Mouse (Mus musculus): ENCODE data around the gene Sgpp2.

Sgpp2 gene

DNA sequence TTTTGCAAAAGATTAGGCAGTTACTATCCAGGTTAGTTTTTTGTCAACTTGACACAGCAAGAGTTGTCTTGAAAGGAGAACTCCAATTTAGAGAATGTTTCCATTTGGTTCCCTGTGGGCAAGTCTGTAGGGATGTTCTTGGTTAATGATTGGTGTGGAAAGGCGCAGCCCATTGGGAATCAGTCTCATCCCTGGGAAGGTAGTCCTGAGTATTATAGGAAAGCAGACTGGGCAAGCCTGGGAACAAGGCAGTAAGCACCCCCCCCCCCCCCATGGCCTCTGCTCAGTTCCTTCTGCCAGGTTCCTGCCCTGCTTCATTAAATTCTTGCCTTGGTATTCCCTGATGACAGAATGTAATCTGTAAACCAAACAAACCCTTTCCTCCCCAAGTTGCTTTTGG, 19.7 kb downstream of the Sgpp2 start:
- POLR2A ChIA-PET, result no interaction called here
- CTCF ChIA-PET, result no interaction called here

- POLR2A ChIA-PET, result no interaction called here
Measured at GRCm38 (mm10) chr1:78330620-78331158, 20.5 kb downstream of the Sgpp2 start.

GRCm38 (mm10) chr1:78337726-78338125, 27.6 kb downstream of the Sgpp2 start:
- ChIA-PET POLR2A (no interaction called here), CTCF (no interaction called here)

More at GRCm38 (mm10) chr1:78330620-78331158, 20.5 kb downstream of the Sgpp2 start:
- CTCF ChIA-PET, result no interaction called here

DNA sequence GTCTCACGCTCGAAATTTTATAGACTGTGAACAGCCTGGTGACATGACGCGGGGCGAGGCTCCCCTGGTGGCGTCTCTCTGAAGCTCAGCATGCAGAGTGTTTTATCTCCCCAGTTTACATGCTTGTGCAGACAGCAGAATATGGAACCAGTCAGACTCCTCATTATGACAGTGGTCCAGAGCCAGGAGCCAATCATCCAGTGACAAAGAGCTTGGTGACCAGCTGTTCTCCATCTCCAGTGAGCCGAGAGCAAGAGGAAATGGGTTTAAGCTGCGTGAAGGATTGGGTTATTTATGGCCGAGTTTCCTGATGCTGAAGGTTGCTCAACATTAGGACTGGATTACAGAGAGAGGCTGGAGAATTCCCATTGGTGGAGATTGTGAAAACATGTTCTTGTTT, 28.1 kb downstream of the Sgpp2 start:
- ChIA-PET POLR2A (no interaction called here), CTCF (no interaction called here)

- POLR2A ChIA-PET, result no interaction called here
- CTCF ChIA-PET, result no interaction called here
Measured at GRCm38 (mm10) chr1:78339941-78340340, 29.8 kb downstream of the Sgpp2 start.

- ChIA-PET CTCF (no interaction called here), POLR2A (no interaction called here)
Measured at GRCm38 (mm10) chr1:78340584-78340983, 30.4 kb downstream of the Sgpp2 start.

- ChIA-PET CTCF (no interaction called here), POLR2A (no interaction called here)
Measured at GRCm38 (mm10) chr1:78347317-78347806, 37.2 kb downstream of the Sgpp2 start.

- CTCF ChIA-PET, result no interaction called here
- POLR2A ChIA-PET, result no interaction called here
Measured at GRCm38 (mm10) chr1:78349219-78349618, 39.1 kb downstream of the Sgpp2 start.

DNA sequence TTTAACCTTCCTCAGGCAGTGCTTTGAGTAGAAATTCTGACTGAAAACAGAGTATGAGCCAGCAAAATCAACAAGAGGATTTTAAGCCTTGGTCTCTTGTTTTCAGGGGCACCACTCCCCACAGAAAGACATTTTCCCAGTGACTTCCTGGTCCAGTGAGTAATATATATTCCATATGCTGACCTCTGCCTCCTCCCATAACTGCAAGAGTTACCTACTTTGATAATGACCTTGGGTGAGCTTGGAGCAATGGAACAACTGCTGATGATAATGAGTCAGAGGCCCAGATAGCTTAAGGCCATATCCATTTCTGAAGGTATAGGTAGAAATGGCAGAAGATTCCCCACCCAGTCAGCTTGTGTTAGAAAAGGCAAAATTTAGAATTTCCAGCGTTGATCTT, 43.1 kb downstream of the Sgpp2 start:
- POLR2A ChIA-PET, result no interaction called here

DNA sequence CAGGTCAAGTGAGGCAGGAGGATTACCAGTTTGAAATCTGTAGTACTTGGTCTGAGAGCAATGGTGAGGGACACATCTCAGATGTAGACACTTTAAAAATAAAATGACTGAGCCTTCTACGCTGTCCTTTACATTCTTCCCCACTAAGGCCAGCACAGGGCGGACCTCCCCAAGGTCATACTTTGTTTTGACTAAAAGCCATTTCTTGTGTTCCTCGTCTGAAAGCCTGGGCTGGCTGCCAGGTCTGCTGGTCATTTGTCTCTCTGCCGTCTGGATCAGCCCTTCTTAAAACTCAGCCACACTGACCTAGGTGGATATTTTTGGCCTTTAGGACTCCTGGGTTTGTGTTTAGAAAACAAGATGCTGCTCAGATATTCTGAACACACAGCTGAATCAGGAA, 45.0 kb downstream of the Sgpp2 start:
- ChIA-PET POLR2A (no interaction called here), CTCF (no interaction called here)

More for the DNA sequence above, 43.1 kb downstream of the Sgpp2 start:
- CTCF ChIA-PET, result no interaction called here

- ChIA-PET POLR2A (no interaction called here), CTCF (no interaction called here)
Measured at GRCm38 (mm10) chr1:78357415-78357814, 47.3 kb downstream of the Sgpp2 start.

DNA sequence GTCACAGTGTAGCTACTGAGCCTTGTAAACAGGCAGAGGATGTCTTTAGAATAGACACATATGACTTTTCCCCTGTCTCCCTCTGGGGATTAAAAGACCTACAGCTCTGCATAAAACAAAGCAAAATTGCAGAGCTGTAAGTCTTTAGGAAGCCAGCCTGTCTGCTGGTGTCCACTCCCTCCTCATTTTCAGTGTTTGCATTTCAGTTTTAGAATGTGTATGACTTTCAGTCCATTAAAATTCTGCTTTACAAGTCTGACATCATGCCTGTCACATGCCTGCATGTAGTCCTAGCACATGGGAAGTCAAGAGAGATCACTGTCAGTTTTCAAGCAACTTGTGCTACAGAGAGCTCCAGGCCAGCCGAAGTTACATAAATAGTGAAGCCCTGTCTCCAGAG, 47.7 kb downstream of the Sgpp2 start:
- POLR2A ChIA-PET, result no interaction called here
- CTCF ChIA-PET, result no interaction called here

- ChIA-PET CTCF (no interaction called here), POLR2A (no interaction called here)
Measured at GRCm38 (mm10) chr1:78363965-78364889, 54.1 kb downstream of the Sgpp2 start.

- CTCF ChIA-PET, result no interaction called here
- POLR2A ChIA-PET, result no interaction called here
Measured at GRCm38 (mm10) chr1:78367806-78368205, 57.7 kb downstream of the Sgpp2 start.

GRCm38 (mm10) chr1:78370121-78370520, 60.0 kb downstream of the Sgpp2 start:
- POLR2A ChIA-PET, result no interaction called here

GRCm38 (mm10) chr1:78371569-78372236, 61.6 kb downstream of the Sgpp2 start:
- POLR2A ChIA-PET, result no interaction called here
- CTCF ChIA-PET, result no interaction called here

More at GRCm38 (mm10) chr1:78370121-78370520, 60.0 kb downstream of the Sgpp2 start:
- CTCF ChIA-PET, result interaction anchor here in 1 of 4 experiments (0.6 kb wide), 1 partner anchor 54 kb away, joined by 11 read pairs; no protein-coding TSS in a partner anchor

- ChIA-PET CTCF (no interaction called here), POLR2A (no interaction called here)
Measured at GRCm38 (mm10) chr1:78372316-78372715, 62.2 kb downstream of the Sgpp2 start.

GRCm38 (mm10) chr1:78373836-78374235, 63.7 kb downstream of the Sgpp2 start:
- CTCF ChIA-PET, result no interaction called here
- POLR2A ChIA-PET, result no interaction called here

- CTCF ChIA-PET, result no interaction called here
- POLR2A ChIA-PET, result interaction anchor here in 1 of 4 experiments (0.5 kb wide), 1 partner anchor 12 kb away, joined by 4 read pairs; no protein-coding TSS in a partner anchor
Measured at GRCm38 (mm10) chr1:78375058-78375457, 64.9 kb downstream of the Sgpp2 start.

- POLR2A ChIA-PET, result interaction anchor here in 1 of 4 experiments (0.5 kb wide), 1 partner anchor 433 kb away, joined by 3 read pairs; no protein-coding TSS in a partner anchor
- CTCF ChIA-PET, result interaction anchor here in 1 of 4 experiments (0.6 kb wide), 1 partner anchor 171 kb away, joined by 8 read pairs; no protein-coding TSS in a partner anchor
Measured at GRCm38 (mm10) chr1:78380950-78381349, 70.8 kb downstream of the Sgpp2 start.

DNA sequence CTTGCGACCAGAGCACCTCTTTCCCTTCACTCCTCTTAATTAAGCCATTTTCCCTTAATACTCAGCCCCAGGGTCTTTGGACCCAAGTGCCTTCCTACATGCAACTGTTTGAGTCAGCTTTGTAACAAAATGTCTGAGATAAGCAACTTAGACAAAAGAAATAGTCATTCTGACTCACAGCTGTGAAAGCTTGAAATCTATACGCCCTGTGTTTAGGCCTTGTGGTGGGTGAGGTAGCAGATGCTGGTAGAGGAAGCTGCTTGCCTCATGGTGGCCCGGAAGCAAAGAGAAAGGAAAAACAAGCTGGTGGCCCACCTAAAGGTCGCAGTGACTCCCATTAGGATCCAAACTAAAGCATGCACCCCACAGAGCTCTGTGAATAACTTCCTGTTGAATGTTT, 77.7 kb downstream of the Sgpp2 start:
- CTCF ChIA-PET, result no interaction called here
- POLR2A ChIA-PET, result no interaction called here

Data from embryonic stem cell, embryonic (primary cell).